Mouse (Mus musculus) bone marrow, adult 2 months (tissue): ENCODE measurements around the gene Heyl.

Experiments
- CTCF ChIP-seq: fragments of 200-500 bp; IDR thresholded peaks from 2 replicates; pipeline ENCODE4 v1.5.1; 2011; ENCODE audit warnings: low read length, control low read depth; ENCODE audit not compliant: control insufficient read depth, insufficient read depth
- POLR2A ChIP-seq: fragments of 200-500 bp; IDR thresholded peaks from 2 replicates; pipeline ENCODE4 v1.6.1; 2011; ENCODE audit warnings: low read depth, mild to moderate bottlenecking, control low read depth, low read length, borderline replicate concordance; ENCODE audit not compliant: control insufficient read depth

- TF ChIP-seq CTCF, result no peak
- no peak for TF ChIP-seq POLR2A
These were observed 62.8 kb downstream of the Heyl start for GRCm38 (mm10) chr4:123296148-123296534.
